Mouse (Mus musculus) MEL (cell line): ENCODE measurements around the gene Slc5a4b. TPM values are rescaled to one million over a fixed set of nuclear protein-coding genes. Genes with fewer than 3 reads are reported as not detected.
A peak's percentile ranks its signal among the peaks of the same experiment; 100 is the strongest.
"Not testable (repeated sequence)": the region's sequence is repeated elsewhere in the genome, so short reads cannot be mapped to it uniquely, and the experiment has no call there.

Source experiments
- DNase-seq: peaks from one replicate; pipeline ENCODE4 v3.0.0; 2011; ENCODE audit warnings: low read depth, low spot score
- H3K27ac ChIP-seq: 2 replicates; pipeline ENCODE4 v1.5.1; 2012; ENCODE audit warnings: low read depth, mild to moderate bottlenecking, control low read depth, low read length, moderate library complexity; ENCODE audit not compliant: control insufficient read depth
- H3K27me3 ChIP-seq, 2 experiments: fragments of 150-350 bp in 1 of 2; sonication (generic) in 1 of 2; 2 replicates each; pipeline ENCODE4 v1.6.1; 2012; ENCODE audit warnings: low read length in 2 of 2, mild to moderate bottlenecking in 2 of 2, improper control_type of control experiment in 1 of 2, moderate library complexity in 1 of 2; ENCODE audit not compliant: insufficient read depth in 2 of 2, control insufficient read depth in 1 of 2
- H3K36me3 ChIP-seq, 2 experiments: 2 replicates each; pipeline ENCODE4 v1.6.1; 2012 to 2014; ENCODE audit warnings: low read length in 2 of 2, improper control_type of control experiment in 1 of 2, inconsistent platforms in 1 of 2, mild to moderate bottlenecking in 1 of 2; ENCODE audit not compliant: insufficient read depth in 2 of 2, control insufficient read depth in 1 of 2
- H3K4me1 ChIP-seq, 2 experiments: fragments of 150-350 bp in 1 of 2; sonication (generic) in 1 of 2; 2 replicates each; pipeline ENCODE4 v1.6.1; 2012; ENCODE audit warnings: low read length in 2 of 2, improper control_type of control experiment in 1 of 2, mild to moderate bottlenecking in 1 of 2; ENCODE audit not compliant: insufficient read depth in 2 of 2, control insufficient read depth in 1 of 2
- H3K4me3 ChIP-seq, 2 experiments: fragments of 150-350 bp in 1 of 2; sonication (generic) in 1 of 2; 2 replicates each; pipeline ENCODE4 v1.5.1; 2012; ENCODE audit warnings: low read depth in 2 of 2, low read length in 2 of 2, mild to moderate bottlenecking in 2 of 2, moderate library complexity in 2 of 2, control low read depth in 1 of 2, improper control_type of control experiment in 1 of 2; ENCODE audit not compliant: control insufficient read depth in 1 of 2, insufficient read depth in 1 of 2
- H3K79me2 ChIP-seq: 2 replicates; pipeline ENCODE4 v1.6.1; 2012; ENCODE audit warnings: mild to moderate bottlenecking, low read length, moderate library complexity; ENCODE audit not compliant: control insufficient read depth, poor library complexity, insufficient read depth
- H3K9ac ChIP-seq: 2 replicates; pipeline ENCODE4 v1.6.1; 2012; ENCODE audit warnings: low read depth, mild to moderate bottlenecking, control low read depth, low read length, moderate library complexity; ENCODE audit not compliant: control insufficient read depth, poor library complexity, severe bottlenecking
- H3K9me3 ChIP-seq: fragments of 150-350 bp; sonication (generic); replicated peaks from 2 replicates; pipeline ENCODE4 v1.6.1; 2012; ENCODE audit warnings: mild to moderate bottlenecking, low read length, improper control_type of control experiment, moderate library complexity; ENCODE audit not compliant: insufficient read depth
- EP300 ChIP-seq, 2 experiments: IDR thresholded peaks; 2 replicates each; pipeline ENCODE4 v1.6.1; 2011; ENCODE audit warnings: improper control_type of control experiment in 2 of 2, low read length in 2 of 2, low read depth in 1 of 2, mild to moderate bottlenecking in 1 of 2
- POLR2AphosphoS2 ChIP-seq: IDR thresholded peaks from 2 replicates; pipeline ENCODE4 v1.6.1; 2011; ENCODE audit warnings: low read length, improper control_type of control experiment
- RAD21 ChIP-seq: IDR thresholded peaks from 2 replicates; pipeline ENCODE4 v1.6.1; 2011; ENCODE audit warnings: mild to moderate bottlenecking, low read depth, low read length, improper control_type of control experiment
- polyA plus RNA-seq, 2 experiments: library from polyadenylated mRNA; stranded (reverse) in 1 of 2; unstranded in 1 of 2; fragments of >175 nt in 1 of 2; fragments of >200 nt in 1 of 2; gene quantifications; 2 replicates each; pipeline versions ENCODE4 v1.2.1 to v1.2.4; 2012; ENCODE audit warnings: low replicate concordance in 2 of 2, low read depth in 1 of 2; ENCODE audit not compliant: insufficient read length in 2 of 2, insufficient read depth in 1 of 2, missing spikeins in 1 of 2
- total RNA-seq: library from RNA; depleted of rRNA; stranded (reverse); fragments of 300-350 nt; gene quantifications from 2 replicates; pipeline ENCODE4 v1.2.3, GENCODE M21; 2012

Gene Slc5a4b
- total and polyA plus RNA-seq, 3 experiments: 0.03 TPM; not detected in 2

DNA sequence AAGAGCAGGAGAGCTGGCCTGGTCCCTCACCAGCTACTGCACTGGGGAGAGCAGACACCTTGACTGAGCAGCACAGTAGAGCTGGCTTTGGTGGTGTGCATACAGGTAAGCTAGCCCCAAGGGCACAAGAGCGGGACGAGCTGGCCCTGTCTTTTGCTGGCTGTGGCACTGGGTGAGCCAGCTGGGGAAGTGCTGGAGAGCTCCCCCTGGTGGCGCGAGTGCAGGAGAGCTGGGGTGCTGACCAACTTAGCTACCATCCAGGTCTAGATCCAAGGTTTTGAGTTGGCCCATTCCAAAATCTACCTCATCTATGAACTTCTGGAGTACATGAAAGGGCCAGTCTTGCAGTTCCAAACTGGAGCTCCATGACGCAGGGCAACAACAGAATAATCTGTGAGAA is 7.2 kb upstream of the Slc5a4b start (continued):
- peak; percentile 30 for TF ChIP-seq RAD21

- DNase-seq: no peak
Observed at GRCm38 (mm10) chr10:76097368-76097767, 13.4 kb downstream of the Slc5a4b start.

DNA sequence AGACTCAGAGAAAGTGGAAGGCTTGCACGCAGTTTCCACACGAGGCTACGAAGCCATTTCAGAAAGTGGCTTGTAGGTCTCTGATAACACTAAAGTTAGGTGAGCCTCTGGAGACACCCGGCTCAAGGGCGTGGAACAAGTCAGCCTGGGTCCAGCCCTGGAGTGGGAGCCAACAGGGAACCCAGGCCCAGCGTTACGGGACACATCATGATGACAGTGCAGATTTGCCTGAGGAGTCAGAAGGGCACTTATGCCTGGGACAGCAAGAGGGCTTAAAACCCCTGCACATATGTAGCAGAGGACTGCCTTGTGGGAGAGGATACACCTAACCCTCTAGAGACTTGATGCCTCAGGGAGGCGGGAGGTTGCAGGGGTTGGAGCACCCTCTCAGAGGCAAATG is 14.2 kb downstream of the Slc5a4b start:
- Histone ChIP-seq H3K27me3 (peaks cover 0 to 6% of the 10 kb centered on the region in 2 experiments; a peak in 2 of 4 replicates), H3K4me3 (no peak overlapping the region), H3K4me1 (no peaks in the 10 kb centered on the region), H3K9ac (no peak overlapping the region), H3K79me2 (no peaks in the 10 kb centered on the region), H3K9me3 (no peaks in the 10 kb centered on the region), H3K27ac (no peak overlapping the region), H3K36me3 (no peaks in the 10 kb centered on the region)
- no peak for DNase-seq
- no peak for TF ChIP-seq POLR2AphosphoS2
- TF ChIP-seq EP300 (IDR thresholded peaks at IDR 0.05; ENCODE audit: low read depth in 1 of 2, low read length in 2 of 2): no peak

More at GRCm38 (mm10) chr10:76097368-76097767, 13.4 kb downstream of the Slc5a4b start:
- H3K4me3 ChIP-seq: no peak overlapping the region
- no peak for TF ChIP-seq EP300 (IDR thresholded peaks at IDR 0.05; ENCODE audit: low read depth in 1 of 2, low read length in 2 of 2)
- TF ChIP-seq, all 39 proteins: peak for 0
- Histone ChIP-seq H3K36me3 (no peaks in the 10 kb centered on the region), H3K9me3 (no peaks in the 10 kb centered on the region), H3K4me1 (no peaks in the 10 kb centered on the region), H3K79me2 (no peaks in the 10 kb centered on the region), H3K27ac (no peak overlapping the region), H3K27me3 (peaks cover 0 to 6% of the 10 kb centered on the region in 2 experiments; a peak in 2 of 4 replicates), H3K9ac (no peak overlapping the region)

DNA sequence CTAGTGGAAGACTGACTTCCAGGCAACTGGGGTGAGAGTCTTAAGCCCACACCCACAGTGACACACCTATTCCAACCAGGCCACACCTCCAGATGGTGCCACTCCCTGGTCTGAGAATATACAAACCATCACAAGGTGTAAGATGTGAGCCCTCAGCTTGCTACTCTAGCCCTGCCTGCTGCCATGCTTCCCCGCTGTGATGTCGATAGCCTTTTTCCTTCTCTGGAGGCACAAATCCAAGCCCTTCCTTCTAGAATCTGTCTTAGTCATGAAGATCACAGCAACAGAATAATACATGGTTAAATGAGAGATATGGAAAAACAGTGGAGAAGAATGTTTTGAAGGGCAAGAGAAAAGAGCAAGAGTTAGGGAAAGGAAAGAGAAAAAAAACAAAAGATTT is 33.8 kb downstream of the Slc5a4b start:
- DNase-seq, H3K27ac ChIP-seq, H3K27me3 ChIP-seq, H3K4me1 ChIP-seq, H3K9me3 ChIP-seq, H3K9ac ChIP-seq, H3K79me2 ChIP-seq, H3K36me3 ChIP-seq, H3K4me3 ChIP-seq: not testable (repeated sequence)

DNA sequence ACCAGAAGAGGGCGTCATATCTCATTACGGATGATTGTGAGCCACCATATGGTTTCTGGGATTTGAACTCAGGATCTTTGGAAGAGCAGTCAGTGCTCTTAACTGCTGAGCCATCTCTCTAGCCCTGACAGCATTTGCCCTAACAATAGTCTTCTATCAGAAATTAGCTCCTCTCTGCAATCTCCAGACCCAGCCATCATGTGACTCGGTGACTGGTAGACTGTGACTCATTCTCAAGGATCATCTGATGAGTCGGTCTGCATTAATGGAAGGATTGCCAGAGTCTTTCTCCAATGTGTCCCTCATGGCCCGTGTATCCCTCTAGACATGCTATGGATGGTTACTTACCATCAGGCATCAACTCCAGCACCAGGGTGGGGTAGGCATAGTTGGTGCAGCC is 38.7 kb downstream of the Slc5a4b start:
- H3K27me3 ChIP-seq, H3K4me1 ChIP-seq, H3K4me3 ChIP-seq, H3K9ac ChIP-seq, H3K79me2 ChIP-seq, H3K27ac ChIP-seq, DNase-seq, H3K9me3 ChIP-seq, H3K36me3 ChIP-seq: not testable (repeated sequence)
